Mouse (Mus musculus): Measurements from ENCODE around the gene March1. TPM values are rescaled to one million over a fixed set of nuclear protein-coding genes. Genes with fewer than 3 reads are reported as not detected.
A peak's percentile ranks its signal among the peaks of the same experiment; 100 is the strongest.

The March1 gene
- polyA plus RNA-seq, 1 experiment, result 0.01 TPM

DNA sequence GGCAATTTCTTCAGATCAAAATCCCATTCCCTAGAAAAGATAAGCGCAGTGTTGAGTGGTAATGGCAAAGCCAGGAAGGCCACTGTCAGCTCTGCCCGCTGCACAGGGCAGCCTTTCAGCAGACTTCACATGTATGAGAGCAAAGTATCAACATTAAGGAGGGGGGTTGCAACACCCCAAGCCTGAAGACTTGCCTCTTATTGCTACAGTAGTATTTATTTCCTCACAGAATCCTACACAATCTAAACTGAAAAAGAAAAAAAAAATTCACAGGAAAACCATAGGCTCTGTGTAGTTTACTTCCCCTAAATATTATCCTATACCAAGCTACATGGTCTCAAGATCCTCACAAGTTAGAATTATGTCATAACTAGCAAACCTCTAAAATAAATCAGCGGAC is 859.2 kb downstream of the March1 start:
- H3K79me2 ChIP-seq (ENCODE audit: control insufficient read depth, insufficient read depth), result no peaks in the 10 kb centered on the region
- peaks cover 65% of the 10 kb centered on the region for H3K36me3 ChIP-seq (ENCODE audit: control insufficient read depth, insufficient read depth)

DNA sequence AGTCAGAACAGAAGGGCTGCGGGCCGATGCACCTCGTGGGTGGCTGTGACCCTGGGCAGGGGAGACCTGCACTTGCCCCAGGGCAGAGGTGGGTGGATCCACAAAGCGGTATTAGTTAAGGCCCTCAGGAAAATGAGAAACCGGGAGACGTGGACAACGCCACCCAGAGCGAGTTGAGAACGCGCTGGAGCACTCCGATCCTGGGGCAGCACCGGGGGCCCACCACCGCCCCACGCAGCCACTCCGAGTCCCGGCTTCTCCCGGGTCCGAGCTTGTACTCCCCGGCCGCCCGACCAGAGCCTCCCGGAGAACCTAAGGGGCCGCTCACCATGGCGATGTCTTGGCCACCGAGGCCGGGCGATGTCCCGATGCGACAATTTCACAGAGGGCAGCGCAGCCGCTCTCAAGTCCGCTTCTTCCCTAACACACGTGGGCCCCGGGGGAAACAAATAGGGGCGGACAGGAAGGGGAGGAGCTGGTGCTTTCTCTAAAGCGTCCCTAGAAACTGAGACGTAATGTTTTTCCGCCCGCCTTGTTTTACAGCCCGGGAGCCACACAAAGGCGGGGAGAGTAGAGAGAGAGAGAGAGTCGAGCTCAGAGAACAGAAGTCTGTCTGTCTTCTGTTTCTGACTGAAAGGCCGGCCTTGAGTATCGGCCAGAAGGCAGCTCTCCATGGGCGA is 868.5 kb downstream of the March1 start, which contains the start of gene Tma16:
Gene Tma16 (minus strand): TSS at position 447 of the 680 bp plus-strand sequence.
- peak within 1 kb of the TSS; percentile 95 for H3ac ChIP-seq (ENCODE audit: control insufficient read depth, insufficient read length, low read depth)

More for the DNA sequence above, 859.2 kb downstream of the March1 start:
- H3K27me3 ChIP-seq (ENCODE audit: control insufficient read depth, insufficient read depth, insufficient read length), result no peaks in the 10 kb centered on the region
- H3K79me3 ChIP-seq (ENCODE audit: low read depth), result no peaks in the 10 kb centered on the region
- H3K4me3 ChIP-seq (ENCODE audit: insufficient read depth, poor library complexity, severe bottlenecking), result no peak overlapping the region
- no peak for TF ChIP-seq MYOG (IDR thresholded peaks at IDR 0.05; ENCODE audit: control insufficient read depth, extremely low read depth, insufficient read length)
- TF ChIP-seq CTCF (IDR thresholded peaks at IDR 0.05; ENCODE audit: control insufficient read depth, insufficient read depth, insufficient read length), result no peak
- no peak for TF ChIP-seq USF1 (IDR thresholded peaks at IDR 0.05; ENCODE audit: low read depth)
- TF ChIP-seq FOSL1 (IDR thresholded peaks at IDR 0.05; ENCODE audit: insufficient read depth, low read length, poor library complexity, severe bottlenecking), result no peak
- no peak for TF ChIP-seq CEBPB (IDR thresholded peaks at IDR 0.05; ENCODE audit: low read depth)
- TF ChIP-seq MYOD1 (IDR thresholded peaks at IDR 0.05; ENCODE audit: control insufficient read depth, insufficient read length, low read depth), result no peak
- TF ChIP-seq MAX (IDR thresholded peaks at IDR 0.05), result no peak
- H3ac ChIP-seq (ENCODE audit: control insufficient read depth, insufficient read length, low read depth), result no peak overlapping the region

GRCm38 (mm10) chr8:66488556-66488955 is 870.9 kb downstream of the March1 start:
- TF ChIP-seq MYOD1 (IDR thresholded peaks at IDR 0.05; ENCODE audit: control insufficient read depth, insufficient read length, low read depth) (no peak), FOSL1 (IDR thresholded peaks at IDR 0.05; ENCODE audit: insufficient read depth, low read length, poor library complexity, severe bottlenecking) (no peak), USF1 (IDR thresholded peaks at IDR 0.05; ENCODE audit: low read depth) (no peak), CEBPB (IDR thresholded peaks at IDR 0.05; ENCODE audit: low read depth) (no peak), MAX (IDR thresholded peaks at IDR 0.05) (no peak), CTCF (IDR thresholded peaks at IDR 0.05; ENCODE audit: control insufficient read depth, insufficient read depth, insufficient read length) (no peak), MYOG (IDR thresholded peaks at IDR 0.05; ENCODE audit: control insufficient read depth, extremely low read depth, insufficient read length) (no peak)
- peaks cover 24% of the 10 kb centered on the region for H3K79me3 ChIP-seq (ENCODE audit: low read depth)
- no peak overlapping the region for H3K4me3 ChIP-seq (ENCODE audit: insufficient read depth, poor library complexity, severe bottlenecking)

More for the DNA sequence above, 868.5 kb downstream of the March1 start, which contains the start of gene Tma16:
- Histone ChIP-seq H3K79me2 (ENCODE audit: control insufficient read depth, insufficient read depth) (peaks cover 37% of the 10 kb centered on the region), H3K79me3 (ENCODE audit: low read depth) (peaks cover 25% of the 10 kb centered on the region), H3K36me3 (ENCODE audit: control insufficient read depth, insufficient read depth) (peaks cover 27% of the 10 kb centered on the region), H3K27me3 (ENCODE audit: control insufficient read depth, insufficient read depth, insufficient read length) (no peaks in the 10 kb centered on the region), H3K4me3 (ENCODE audit: insufficient read depth, poor library complexity, severe bottlenecking) (peak within 1 kb of the TSS; percentile 85)
- TF ChIP-seq FOSL1 (IDR thresholded peaks at IDR 0.05; ENCODE audit: insufficient read depth, low read length, poor library complexity, severe bottlenecking), result no peak
- TF ChIP-seq USF1 (IDR thresholded peaks at IDR 0.05; ENCODE audit: low read depth), result peak; percentile 56
- TF ChIP-seq CTCF (IDR thresholded peaks at IDR 0.05; ENCODE audit: control insufficient read depth, insufficient read depth, insufficient read length), result no peak
- TF ChIP-seq MAX (IDR thresholded peaks at IDR 0.05), result peak; percentile 99
- no peak for TF ChIP-seq CEBPB (IDR thresholded peaks at IDR 0.05; ENCODE audit: low read depth)
- no peak for TF ChIP-seq MYOD1 (IDR thresholded peaks at IDR 0.05; ENCODE audit: control insufficient read depth, insufficient read length, low read depth)
- no peak for TF ChIP-seq MYOG (IDR thresholded peaks at IDR 0.05; ENCODE audit: control insufficient read depth, extremely low read depth, insufficient read length)

GRCm38 (mm10) chr8:66490624-66491023 is 872.9 kb downstream of the March1 start:
- no peak overlapping the region for H3ac ChIP-seq (ENCODE audit: control insufficient read depth, insufficient read length, low read depth)
- H3K27me3 ChIP-seq (ENCODE audit: control insufficient read depth, insufficient read depth, insufficient read length), result no peaks in the 10 kb centered on the region
- H3K4me3 ChIP-seq (ENCODE audit: insufficient read depth, poor library complexity, severe bottlenecking), result no peak overlapping the region
- TF ChIP-seq CEBPB (IDR thresholded peaks at IDR 0.05; ENCODE audit: low read depth), result no peak
- TF ChIP-seq CTCF (IDR thresholded peaks at IDR 0.05; ENCODE audit: control insufficient read depth, insufficient read depth, insufficient read length), result no peak
- TF ChIP-seq MYOD1 (IDR thresholded peaks at IDR 0.05; ENCODE audit: control insufficient read depth, insufficient read length, low read depth), result no peak
- TF ChIP-seq USF1 (IDR thresholded peaks at IDR 0.05; ENCODE audit: low read depth), result no peak
- no peak for TF ChIP-seq FOSL1 (IDR thresholded peaks at IDR 0.05; ENCODE audit: insufficient read depth, low read length, poor library complexity, severe bottlenecking)
- TF ChIP-seq MAX (IDR thresholded peaks at IDR 0.05), result no peak
- TF ChIP-seq MYOG (IDR thresholded peaks at IDR 0.05; ENCODE audit: control insufficient read depth, extremely low read depth, insufficient read length), result no peak
- H3K79me2 ChIP-seq (ENCODE audit: control insufficient read depth, insufficient read depth), result peaks cover 9% of the 10 kb centered on the region
- peaks cover 3% of the 10 kb centered on the region for H3K79me3 ChIP-seq (ENCODE audit: low read depth)
- no peaks in the 10 kb centered on the region for H3K36me3 ChIP-seq (ENCODE audit: control insufficient read depth, insufficient read depth)

More at GRCm38 (mm10) chr8:66488556-66488955, 870.9 kb downstream of the March1 start:
- no peak overlapping the region for H3ac ChIP-seq (ENCODE audit: control insufficient read depth, insufficient read length, low read depth)
- H3K79me2 ChIP-seq (ENCODE audit: control insufficient read depth, insufficient read depth), result peaks cover 30% of the 10 kb centered on the region
- H3K27me3 ChIP-seq (ENCODE audit: control insufficient read depth, insufficient read depth, insufficient read length), result no peaks in the 10 kb centered on the region
- peaks cover 6% of the 10 kb centered on the region for H3K36me3 ChIP-seq (ENCODE audit: control insufficient read depth, insufficient read depth)

DNA sequence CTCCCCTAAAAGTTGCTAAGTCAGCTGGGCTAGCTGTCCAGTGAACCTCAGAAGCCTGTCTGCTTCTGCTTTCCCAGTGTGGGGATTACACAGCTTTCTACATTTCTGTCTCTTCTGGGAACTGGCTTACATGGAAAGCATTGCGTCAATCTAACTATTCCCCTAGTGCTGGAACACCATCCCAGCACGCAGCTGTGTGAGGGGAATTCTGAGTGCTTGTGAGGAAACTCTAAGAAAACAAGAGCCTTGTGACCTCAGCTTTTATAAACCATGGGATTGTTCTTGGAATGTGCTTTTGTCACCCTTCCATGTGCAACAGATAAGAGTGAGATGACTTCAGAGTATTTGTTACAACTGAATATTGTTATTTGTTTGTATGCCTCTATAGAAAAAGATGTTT is 876.8 kb downstream of the March1 start:
- H3ac ChIP-seq (ENCODE audit: control insufficient read depth, insufficient read length, low read depth), result no peak overlapping the region
- H3K36me3 ChIP-seq (ENCODE audit: control insufficient read depth, insufficient read depth), result no peaks in the 10 kb centered on the region
- H3K4me3 ChIP-seq (ENCODE audit: insufficient read depth, poor library complexity, severe bottlenecking), result no peak overlapping the region
- H3K79me2 ChIP-seq (ENCODE audit: control insufficient read depth, insufficient read depth), result no peaks in the 10 kb centered on the region
- TF ChIP-seq CTCF (IDR thresholded peaks at IDR 0.05; ENCODE audit: control insufficient read depth, insufficient read depth, insufficient read length), result no peak
- TF ChIP-seq MYOD1 (IDR thresholded peaks at IDR 0.05; ENCODE audit: control insufficient read depth, insufficient read length, low read depth), result no peak
- TF ChIP-seq CEBPB (IDR thresholded peaks at IDR 0.05; ENCODE audit: low read depth), result no peak
- TF ChIP-seq USF1 (IDR thresholded peaks at IDR 0.05; ENCODE audit: low read depth), result no peak
- no peak for TF ChIP-seq MYOG (IDR thresholded peaks at IDR 0.05; ENCODE audit: control insufficient read depth, extremely low read depth, insufficient read length)
- no peak for TF ChIP-seq MAX (IDR thresholded peaks at IDR 0.05)
- TF ChIP-seq FOSL1 (IDR thresholded peaks at IDR 0.05; ENCODE audit: insufficient read depth, low read length, poor library complexity, severe bottlenecking), result no peak
- H3K79me3 ChIP-seq (ENCODE audit: low read depth), result no peaks in the 10 kb centered on the region
- H3K27me3 ChIP-seq (ENCODE audit: control insufficient read depth, insufficient read depth, insufficient read length), result no peaks in the 10 kb centered on the region

Data from C2C12 (cell line).